Mouse (Mus musculus): ENCODE data around the gene Nol11.
"Not testable (repeated sequence)": the region's sequence is repeated elsewhere in the genome, so short reads cannot be mapped to it uniquely, and the experiment has no call there.

The Nol11 gene

DNA sequence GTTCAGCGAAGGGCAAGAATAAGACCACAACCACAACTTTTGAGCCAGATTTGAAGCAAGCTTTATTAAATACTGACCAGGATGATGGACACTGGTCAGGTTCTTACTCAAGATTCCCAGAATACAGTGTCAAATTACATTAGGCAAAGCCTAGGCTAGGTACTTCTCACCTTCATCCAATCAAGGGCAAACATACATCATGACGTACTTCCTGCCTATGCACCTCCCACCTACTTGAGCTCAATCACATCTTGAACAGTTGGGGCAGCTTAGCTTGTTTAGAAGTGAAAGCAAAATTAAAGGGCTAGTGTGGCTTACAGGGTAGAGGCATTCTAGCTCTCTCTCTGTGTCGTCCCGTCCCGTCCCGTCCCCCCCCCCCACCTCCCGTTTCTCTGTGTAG lies 34.8 kb downstream of the Nol11 start:
- no peak for DNase-seq

DNA sequence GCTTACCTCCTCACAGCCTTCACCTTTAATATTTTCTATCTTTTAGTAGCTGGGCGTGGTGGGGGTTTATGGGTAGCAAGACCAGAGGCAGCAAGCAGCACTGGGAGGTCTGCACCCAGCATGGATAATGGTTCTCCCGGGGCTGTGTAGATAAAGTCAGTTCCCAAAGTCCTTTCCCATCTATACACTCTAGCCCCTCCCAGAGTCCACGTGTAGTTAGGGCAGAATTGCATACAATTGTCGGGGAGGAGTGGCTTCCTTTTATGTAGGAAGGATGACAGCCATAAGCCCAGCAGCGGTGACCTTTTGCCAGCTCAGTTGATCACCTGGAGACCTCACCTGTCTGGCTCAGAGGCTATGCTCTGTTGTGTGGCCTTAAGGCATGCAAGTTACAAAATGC lies 35.5 kb downstream of the Nol11 start:
- no peak for DNase-seq

DNA sequence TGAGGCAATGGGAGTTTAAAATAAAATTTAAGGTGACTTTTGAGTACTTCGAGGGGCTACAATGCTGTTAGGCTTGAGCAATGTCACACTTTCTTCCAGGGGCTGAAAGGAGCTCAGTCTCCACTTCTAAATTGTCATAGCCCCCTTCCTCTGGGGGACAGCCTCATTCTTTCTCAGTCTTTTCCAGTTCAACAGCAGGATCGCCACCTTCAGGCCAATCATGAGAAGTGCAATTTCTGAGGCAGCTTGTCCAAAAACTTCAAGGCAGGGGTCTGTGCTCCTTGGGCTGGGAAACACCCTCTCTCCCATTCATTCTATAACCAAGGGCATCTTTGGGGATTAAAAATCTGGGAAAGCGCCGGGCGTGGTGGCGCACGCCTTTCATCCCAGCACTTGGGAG lies 37.4 kb downstream of the Nol11 start:
- no peak for DNase-seq

DNA sequence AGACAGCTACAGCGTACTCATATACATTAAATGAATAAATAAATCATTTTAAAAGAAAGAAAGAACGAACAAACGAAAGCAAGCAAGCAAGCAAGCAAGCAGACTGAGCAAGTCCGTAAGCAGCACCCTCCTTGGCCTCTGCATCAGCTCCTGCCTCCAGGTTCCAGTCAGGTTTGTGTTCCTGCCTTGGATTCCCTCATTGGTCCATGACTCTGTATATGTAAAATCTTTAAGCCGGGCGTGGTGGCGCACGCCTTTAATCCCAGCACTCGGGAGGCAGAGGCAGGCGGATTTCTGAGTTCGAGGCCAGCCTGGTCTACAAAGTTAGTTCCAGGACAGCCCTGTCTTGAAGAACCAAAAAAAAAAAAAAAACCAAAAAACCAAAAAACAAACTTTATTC lies 45.2 kb downstream of the Nol11 start:
- DNase-seq: not testable (repeated sequence)

DNA sequence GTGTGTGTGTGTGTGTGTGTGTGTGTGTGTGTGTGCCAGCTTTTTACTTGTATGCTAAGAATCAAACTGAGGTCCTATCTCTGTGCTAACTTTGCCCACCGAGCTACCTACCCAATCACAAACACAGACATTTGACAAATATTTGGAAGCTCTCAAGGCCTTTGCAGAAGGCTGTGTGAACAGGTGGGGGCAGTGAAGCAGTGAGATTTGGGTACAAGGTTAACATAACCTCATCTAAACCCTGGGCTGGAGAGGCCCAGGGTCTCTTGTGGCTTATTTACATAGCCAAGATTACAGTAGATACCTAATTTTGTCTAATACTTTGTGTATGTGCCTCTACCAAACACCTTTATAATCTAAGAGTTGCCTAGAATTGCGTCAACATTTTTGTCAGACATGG lies 46.8 kb downstream of the Nol11 start:
- no peak for DNase-seq

DNA sequence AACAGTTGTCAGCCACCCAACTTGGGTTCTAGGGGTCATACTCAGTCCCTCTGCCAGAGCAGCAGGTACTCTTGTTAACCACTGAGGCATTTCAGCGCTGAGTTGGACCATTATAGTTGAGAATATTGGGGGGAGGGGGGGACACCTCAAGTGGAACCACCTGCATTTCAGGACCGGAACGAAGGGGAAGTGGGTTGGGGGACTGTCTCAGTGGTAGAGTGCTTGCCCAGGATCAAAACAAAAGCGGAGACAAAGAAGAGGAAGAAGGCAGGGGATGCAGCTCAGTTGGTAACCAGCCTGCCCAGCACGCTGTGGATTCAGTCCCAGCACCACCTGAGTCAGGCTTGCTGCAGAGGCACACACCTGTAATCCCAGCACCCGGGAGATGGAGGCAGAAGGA lies 48.4 kb downstream of the Nol11 start:
- no peak for DNase-seq

DNA sequence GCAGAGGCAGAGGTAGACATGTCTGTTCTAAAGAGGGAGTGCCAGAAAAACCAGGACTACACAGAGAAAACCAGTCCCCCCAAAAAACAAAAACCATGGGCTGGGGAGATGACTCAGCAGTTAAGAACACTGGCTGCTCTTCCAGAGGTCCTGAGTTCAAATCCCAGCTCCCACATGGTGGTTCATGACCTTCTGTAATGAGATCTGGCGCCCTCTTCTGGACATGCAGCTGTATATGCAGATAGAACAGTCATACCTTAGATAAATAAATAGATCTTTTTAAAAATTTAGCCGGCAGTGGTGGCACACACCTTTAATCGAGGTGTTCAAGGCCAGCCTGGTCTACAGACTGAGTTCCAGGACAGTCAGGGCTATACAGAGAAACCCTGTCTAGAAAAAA lies 50.5 kb downstream of the Nol11 start:
- DNase-seq: no peak

DNA sequence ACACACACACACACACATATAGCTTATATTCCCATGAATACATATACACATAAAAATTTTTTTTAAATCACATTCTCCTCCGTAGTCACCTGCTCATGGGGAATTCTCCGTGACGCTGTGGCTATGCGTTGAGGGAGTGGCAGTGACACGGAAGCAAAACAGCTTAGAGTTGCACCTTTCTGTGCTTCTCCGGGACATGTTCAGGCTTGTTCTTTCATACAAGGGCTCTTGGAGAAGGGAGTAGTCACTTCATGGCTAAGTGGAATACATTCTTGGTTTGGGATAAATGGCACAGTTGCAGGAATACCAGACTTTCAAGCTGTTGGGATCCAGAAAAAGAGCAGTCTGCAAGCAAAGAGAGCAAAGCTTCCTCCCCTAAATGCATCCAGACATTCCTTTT lies 51.6 kb downstream of the Nol11 start:
- no peak for DNase-seq

DNA sequence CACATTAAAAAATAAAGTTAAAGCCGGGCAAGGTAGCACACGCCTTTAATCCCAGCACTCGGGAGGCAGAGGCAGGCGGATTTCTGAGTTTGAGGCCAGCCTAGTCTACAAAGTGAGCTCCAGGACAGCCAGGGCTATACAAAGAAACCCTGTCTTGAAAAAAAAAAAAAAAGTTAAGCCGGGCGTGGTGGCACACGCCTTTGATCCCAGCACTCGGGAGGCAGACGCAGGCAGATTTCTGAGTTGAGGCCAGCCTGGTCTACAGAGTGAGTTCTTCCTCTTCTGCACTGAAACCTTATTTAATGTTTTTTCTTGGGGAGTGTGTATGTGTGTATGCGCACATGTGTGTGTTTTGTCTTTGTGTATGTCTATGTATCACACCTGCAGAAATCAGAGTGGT lies 52.7 kb downstream of the Nol11 start:
- not testable (repeated sequence) for DNase-seq

DNA sequence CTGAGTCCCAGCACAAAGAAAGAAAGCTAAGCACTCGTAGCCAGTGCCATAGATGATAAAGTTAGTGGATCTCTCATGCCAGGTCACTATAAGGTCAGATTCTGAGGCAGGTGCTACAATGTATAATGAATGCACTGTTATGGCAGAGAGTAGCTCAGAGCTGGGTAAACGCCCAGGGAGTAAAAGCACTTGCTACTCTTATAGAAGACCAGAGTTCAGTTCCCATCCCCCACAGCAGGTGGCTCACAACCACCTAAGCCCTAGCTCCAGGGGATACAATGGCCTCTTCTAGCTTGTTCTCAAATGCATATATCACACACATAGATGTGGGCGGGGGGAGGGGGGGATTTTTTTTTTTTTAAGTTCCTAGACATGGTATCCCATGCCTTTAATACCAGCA lies 53.4 kb downstream of the Nol11 start:
- DNase-seq: no peak

DNA sequence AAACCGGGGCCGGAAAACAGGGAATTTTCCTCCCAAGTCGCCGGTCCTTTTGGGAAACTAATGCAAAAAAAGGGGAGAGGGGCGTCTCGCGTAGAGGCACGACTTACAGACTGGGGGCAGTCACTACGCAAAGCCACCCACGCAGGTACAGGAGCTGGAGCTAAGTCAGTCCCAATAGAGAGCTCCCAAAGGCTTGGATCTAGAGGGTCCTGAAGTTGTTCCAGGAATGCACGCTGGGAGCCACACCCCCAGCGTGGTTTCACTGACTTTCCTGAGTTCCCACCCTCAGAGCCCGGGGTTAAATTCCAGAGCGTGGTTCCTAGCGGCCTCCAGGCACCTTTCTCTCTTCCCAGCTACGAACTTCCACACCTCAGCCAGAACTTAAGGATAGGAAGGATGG lies 56.8 kb downstream of the Nol11 start:
- no peak for DNase-seq

DNA sequence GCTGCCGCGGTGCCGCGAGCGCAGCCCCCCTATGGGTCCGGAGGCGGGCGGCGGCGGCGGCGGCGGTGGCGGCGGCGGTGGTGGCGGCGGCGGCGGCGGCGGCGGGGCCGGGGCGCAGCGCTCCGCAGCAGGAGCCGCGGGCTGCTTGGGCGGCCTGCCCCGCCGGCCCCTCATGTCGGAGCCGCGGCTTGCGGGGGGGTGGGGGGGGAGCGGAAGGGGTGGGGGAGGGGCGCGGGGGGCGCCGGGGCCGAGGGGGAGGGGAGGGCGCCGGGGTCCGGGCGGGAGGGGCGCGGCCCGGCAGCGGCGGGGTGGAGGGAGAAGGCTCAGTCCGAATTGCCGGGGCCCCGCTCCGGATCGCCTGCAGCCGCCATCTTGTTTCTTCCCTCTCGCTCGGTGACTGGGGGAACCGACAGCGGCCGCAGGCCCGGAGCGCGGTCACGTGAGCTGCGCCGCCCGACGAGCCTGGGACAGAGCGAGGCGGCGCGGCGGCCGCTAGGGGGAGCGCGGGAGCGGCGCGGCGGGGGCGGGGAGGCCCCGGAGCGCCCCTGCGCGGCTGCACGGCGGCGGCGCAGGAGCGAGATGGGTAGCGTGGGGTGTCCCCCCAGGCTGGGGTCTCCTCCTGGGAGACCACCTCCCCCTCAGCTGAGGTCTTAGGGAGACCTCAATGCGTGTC lies 57.3 kb downstream of the Nol11 start, which contains the start of gene Bptf:
TSS of gene Bptf (minus strand) at position 379 of the 673 bp plus-strand sequence.
- DNase-seq: peak; percentile 91

DNA sequence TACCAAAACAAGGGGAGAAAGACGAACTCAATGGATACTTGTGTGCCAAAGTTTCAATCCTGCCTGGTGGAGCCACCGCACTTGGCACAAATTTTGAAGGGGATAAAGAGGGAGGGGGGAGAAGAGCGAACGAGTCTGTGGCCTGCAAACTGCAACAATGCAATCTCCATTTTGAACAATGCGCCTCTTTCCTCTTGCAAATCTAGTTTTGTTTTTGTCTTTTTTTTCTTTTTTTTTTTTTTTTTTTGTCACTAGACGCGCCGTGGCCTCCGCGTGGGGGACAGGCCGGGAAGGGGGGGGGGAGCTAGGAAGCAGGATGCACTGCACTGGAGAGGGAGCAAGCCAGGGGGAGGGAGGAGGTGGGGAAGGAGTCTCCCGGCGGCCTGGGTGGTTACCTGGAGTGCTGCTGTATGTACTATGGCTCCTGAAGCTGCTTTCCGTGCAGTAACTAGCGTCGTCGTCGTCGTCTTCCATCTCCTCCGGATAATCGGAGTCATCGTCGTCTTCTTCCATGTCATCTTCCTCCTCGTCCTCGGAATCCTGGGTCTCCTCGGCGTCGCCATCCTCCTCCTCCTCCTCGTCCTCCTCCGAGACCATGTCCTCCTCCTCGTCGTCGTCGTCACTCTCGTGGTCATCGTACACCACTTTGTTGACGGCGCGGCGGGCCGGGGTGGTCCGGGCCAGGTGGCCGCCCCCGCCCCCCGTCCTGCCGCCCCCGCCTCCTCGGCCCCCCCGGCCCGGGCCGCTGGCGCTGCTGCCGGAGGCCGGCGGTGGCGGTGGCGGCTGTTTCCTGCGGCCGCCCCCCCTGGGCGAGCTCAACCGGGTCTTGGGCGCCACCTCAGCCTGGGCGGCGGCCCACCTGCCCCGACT lies 58.1 kb downstream of the Nol11 start:
- DNase-seq: peak; percentile 66

DNA sequence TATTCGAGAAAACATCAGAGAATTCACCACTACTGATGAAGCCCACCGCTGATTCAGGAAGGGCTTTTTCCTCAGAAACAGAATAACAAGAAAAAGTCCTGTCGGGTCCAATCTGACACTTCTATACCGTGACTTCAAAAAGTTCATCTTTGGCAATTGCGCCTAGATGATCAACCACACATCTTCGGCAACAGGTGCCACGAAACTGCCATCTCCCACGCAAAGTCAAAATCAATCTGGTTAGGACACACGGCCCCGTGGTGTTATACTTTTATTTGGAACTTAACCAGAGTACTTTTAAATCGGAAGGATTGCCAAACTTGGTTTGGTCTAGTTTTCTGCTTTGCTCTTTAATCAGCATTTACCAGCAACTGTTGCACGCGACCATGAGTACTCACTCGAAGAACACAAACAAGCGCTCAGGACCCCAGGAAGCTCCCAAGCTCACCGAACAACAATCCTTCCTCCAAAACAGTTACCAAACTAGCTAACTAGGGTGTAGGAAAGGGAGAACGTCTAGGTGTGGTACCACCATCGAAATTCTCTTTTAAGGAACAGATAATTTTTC lies 58.9 kb downstream of the Nol11 start:
- DNase-seq: no peak

DNA sequence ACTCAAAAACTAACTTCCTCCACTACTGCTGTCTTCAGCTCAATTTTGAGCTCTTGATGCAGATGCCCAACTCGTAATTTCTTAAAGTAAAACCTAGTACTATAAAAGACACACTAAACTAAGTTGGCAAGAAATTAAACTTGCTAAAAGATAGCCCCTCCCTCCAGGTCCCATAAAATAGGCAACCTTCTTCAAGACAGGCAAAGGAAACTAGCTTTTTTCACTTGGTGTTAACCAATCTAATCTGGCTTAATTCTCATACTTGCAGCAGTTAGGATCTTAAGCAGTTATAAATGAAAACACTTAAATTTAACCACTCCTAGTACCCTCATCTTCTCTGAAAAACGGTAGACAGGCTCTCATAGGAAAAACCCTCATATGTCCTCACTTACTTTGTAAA lies 59.5 kb downstream of the Nol11 start:
- no peak for DNase-seq

DNA sequence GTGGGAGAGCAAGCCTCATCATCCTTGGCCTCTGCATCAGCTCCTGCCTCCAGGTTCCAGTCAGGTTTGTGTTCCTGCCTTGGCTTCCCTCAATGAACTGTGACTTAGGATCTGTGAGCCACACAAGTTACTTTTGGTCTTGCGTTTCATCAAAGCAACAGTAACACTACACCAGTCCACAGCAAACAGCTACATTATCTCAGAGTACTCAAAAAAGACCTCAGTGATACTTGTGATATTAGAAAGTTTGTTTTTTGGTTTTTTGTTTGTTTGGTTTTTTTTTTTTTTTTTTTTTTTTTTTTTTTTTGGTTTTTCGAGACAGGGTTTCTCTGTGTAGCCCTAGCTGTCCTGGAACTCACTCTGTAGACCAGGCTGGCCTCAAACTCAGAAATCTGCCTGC lies 62.5 kb downstream of the Nol11 start:
- not testable (repeated sequence) for DNase-seq

DNA sequence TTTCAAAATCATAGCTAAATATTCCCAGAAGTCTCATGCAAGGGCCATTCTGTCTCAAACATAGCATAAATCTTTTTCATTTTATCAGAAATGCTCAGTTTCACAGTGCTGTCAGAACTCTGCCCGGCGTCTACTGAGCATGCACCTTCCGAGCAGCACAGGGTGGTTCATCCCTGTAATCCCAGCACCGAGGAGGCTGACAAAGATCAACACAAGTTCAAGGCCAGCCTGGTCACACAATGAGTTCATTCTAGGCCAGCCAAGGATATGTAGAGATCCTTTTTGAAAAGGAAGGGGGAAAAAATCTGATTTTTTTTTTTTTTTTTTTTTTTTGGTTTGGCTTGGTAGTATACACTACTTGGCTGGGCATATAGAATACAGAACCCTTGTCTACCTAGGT lies 64.2 kb downstream of the Nol11 start:
- DNase-seq: no peak

DNA sequence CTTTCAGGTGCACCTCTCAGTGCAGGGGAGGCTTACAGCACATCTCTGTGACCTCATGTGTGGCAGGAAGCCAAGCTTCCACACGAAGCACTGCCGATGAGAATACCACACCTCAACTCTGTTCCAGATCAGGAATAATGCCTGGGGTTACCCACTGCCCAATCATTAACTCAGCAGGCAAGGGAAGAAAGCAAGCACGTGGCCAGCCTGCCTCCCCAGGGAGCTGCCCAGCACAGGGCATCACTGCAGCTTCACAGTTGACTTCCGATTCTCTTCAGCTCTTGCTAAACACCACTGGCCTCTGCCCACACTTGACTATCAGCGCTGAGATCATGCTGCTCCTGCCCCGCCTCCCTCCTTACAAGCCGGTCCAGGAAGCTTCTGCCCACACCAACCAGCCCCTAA lies 64.9 kb downstream of the Nol11 start:
- DNase-seq: peak; percentile 25

DNA sequence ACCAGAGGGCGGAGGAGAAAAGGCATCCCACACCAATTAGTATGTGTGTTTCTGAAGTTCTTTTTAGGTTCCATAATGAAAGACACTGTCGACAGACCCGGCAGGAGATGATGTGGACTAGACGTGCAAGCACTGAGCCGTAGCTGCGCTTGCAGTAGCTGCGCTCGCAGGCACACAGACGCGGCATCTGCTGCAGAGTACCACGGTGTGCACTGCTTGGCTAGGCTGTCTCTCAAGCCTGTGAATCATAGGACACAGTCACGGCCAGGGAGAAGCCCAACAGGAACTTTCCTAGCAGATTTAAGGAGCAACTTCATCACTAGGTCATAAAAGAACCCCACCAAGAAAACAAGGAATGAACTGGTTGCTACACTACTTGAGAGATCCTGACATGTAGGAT lies 71.4 kb downstream of the Nol11 start:
- peak; percentile 21 for DNase-seq

All from right cerebral cortex, postnatal 25 days (tissue).